In genomic region chr4:135493691-135494520, GRCm38 (mm10) we compare ENCODE assay signal across 8 mouse cellular contexts. TPM values are rescaled to one million over a fixed set of nuclear protein-coding genes. Genes with fewer than 3 reads are reported as not detected.
DNase-seq lines count a peak whose midpoint lies in the region; ATAC-seq and TF ChIP-seq lines count a peak whose summit lies in the region.

No protein-coding gene starts in this region.

- peak overlapping the region; percentile 71 for H3K4me2 ChIP-seq in midbrain, embryonic 16.5 days (ENCODE audit: low read length)
- peak overlapping the region; percentile 95 for H3K4me2 ChIP-seq in stomach, postnatal 0 days (replicated peaks; ENCODE audit: low read depth)

- peak overlapping the region; percentile 80 for H3K4me3 ChIP-seq in liver, adult 2 months (ENCODE audit: insufficient read depth, low read depth, low read length)
- H3K4me3 ChIP-seq in midbrain, embryonic 16.5 days (ENCODE audit: low read depth, low read length): peak overlapping the region; percentile 59
- H3K4me3 ChIP-seq in stomach, postnatal 0 days (ENCODE audit: low read depth, low read length): peak overlapping the region; percentile 63

- peak; percentile 45 for DNase-seq in ovary, postnatal 36 days (ENCODE audit: low spot score)
- DNase-seq in ovary, postnatal 14 days (ENCODE audit: low spot score): no peak
- DNase-seq in cerebellum, postnatal 14 days: peak; percentile 71 to 74
- DNase-seq in heart, adult 8-10 months (ENCODE audit: low spot score): peak; percentile 21
- DNase-seq in kidney, adult 8-10 months: peak; percentile 36 to 42
- peak; percentile 63 for DNase-seq in liver, adult 2 months (ENCODE audit: extremely low read depth, low read depth, low spot score)
- DNase-seq in stomach, postnatal 0 days (ENCODE audit: low spot score): peak; percentile 72

- peaks cover 6% of the 10 kb centered on the region; the same call in 1 of the 2 replicates for H3K4me1 ChIP-seq in liver, adult 2 months (ENCODE audit: control insufficient read depth, insufficient read depth, low read length)
- peaks cover 16% of the 10 kb centered on the region for H3K4me1 ChIP-seq in midbrain, embryonic 16.5 days (ENCODE audit: control insufficient read depth, insufficient read depth, low read length)
- no peaks in the 10 kb centered on the region for H3K4me1 ChIP-seq in stomach, postnatal 0 days (replicated peaks; ENCODE audit: control insufficient read depth, insufficient read depth)

- H3K79me2 ChIP-seq in liver, adult 2 months (ENCODE audit: control insufficient read depth, insufficient read depth, low read length): no peaks in the 10 kb centered on the region

- TF ChIP-seq EP300 in stomach, postnatal 0 days (optimal IDR thresholded peaks at IDR 0.05): no peak

- H3K27me3 ChIP-seq in liver, adult 2 months (ENCODE audit: control insufficient read depth, insufficient read depth, low read length): no peaks in the 10 kb centered on the region
- no peaks in the 10 kb centered on the region for H3K27me3 ChIP-seq in midbrain, embryonic 16.5 days (ENCODE audit: control insufficient read depth, insufficient read depth, low read depth, low read length)
- H3K27me3 ChIP-seq in stomach, postnatal 0 days (ENCODE audit: control insufficient read depth, insufficient read depth, low read length): no peaks in the 10 kb centered on the region

- 2% methylated on average over 33 of the region's 33 CpGs for WGBS in liver, adult 2 months
- WGBS in midbrain, embryonic 16.5 days: under 1% methylated on average over 33 of the region's 33 CpGs
- under 1% methylated on average over 33 of the region's 33 CpGs for WGBS in stomach, postnatal 0 days

- no peaks in the 10 kb centered on the region for H3K9me3 ChIP-seq in midbrain, embryonic 16.5 days (replicated peaks; ENCODE audit: control insufficient read depth, low read length, poor library complexity, severe bottlenecking)
- no peaks in the 10 kb centered on the region for H3K9me3 ChIP-seq in stomach, postnatal 0 days (ENCODE audit: control insufficient read depth, low read length)

- TF ChIP-seq CTCF in liver, adult 2 months (IDR thresholded peaks at IDR 0.05; ENCODE audit: low read depth, low read length): peak; percentile 23; the same call in 1 of the 2 replicates
- peak; percentile 47 for TF ChIP-seq CTCF in stomach, postnatal 0 days (IDR thresholded peaks at IDR 0.05; ENCODE audit: low read depth)

- peak overlapping the region; percentile 39 for H3K9ac ChIP-seq in liver, adult 2 months (ENCODE audit: low read depth, low read length)
- H3K9ac ChIP-seq in midbrain, embryonic 16.5 days (ENCODE audit: low read depth, low read length): peak overlapping the region; percentile 51
- H3K9ac ChIP-seq in stomach, postnatal 0 days (ENCODE audit: low read length): peak overlapping the region; percentile 59

- TF ChIP-seq POLR2A in liver, adult 2 months (IDR thresholded peaks at IDR 0.05; ENCODE audit: extremely low read depth, insufficient read depth, low read length): 0 out of 2 replicates have a peak, but pooled peaks have one; percentile 7

- no peak overlapping the region for H3K27ac ChIP-seq in liver, adult 2 months (replicated peaks; ENCODE audit: insufficient read depth, low read depth, low read length)
- peak overlapping the region; percentile 68 for H3K27ac ChIP-seq in midbrain, embryonic 16.5 days (ENCODE audit: low read length)
- H3K27ac ChIP-seq in stomach, postnatal 0 days (replicated peaks): peak overlapping the region; percentile 78

- H3K36me3 ChIP-seq in liver, adult 2 months (ENCODE audit: control insufficient read depth, insufficient read depth, low read length): peaks cover 4% of the 10 kb centered on the region; the same call in 1 of the 2 replicates
- H3K36me3 ChIP-seq in midbrain, embryonic 16.5 days (ENCODE audit: control insufficient read depth, insufficient read depth, low read length): peaks cover 12% of the 10 kb centered on the region
- peaks cover 4% of the 10 kb centered on the region; the same call in 1 of the 2 replicates for H3K36me3 ChIP-seq in stomach, postnatal 0 days (ENCODE audit: control insufficient read depth, insufficient read depth, low read length)

- peak; percentile 34; the same call in 1 of the 2 replicates for ATAC-seq in midbrain, embryonic 16.5 days
- peak; percentile 69 for ATAC-seq in stomach, postnatal 0 days (ENCODE audit: low FRiP score, low TSS enrichment)

RNA-seq across cellular contexts. Expression of gene Stpg1, which starts 0.7 kb away (rescaled TPM):
- total RNA-seq in heart, adult 8-10 months (2022): under 1 TPM in 2 of 4 experiments, not detected in 2; 0.22 to 0.44 TPM
- not detected in 2 replicates for total RNA-seq in liver, adult 2 months (2014; rRNA removed)
- polyA plus RNA-seq in liver, adult 2 months (2012; rRNA removed): not detected in 2 replicates
- 0.20 and 1.1 TPM in 2 replicates for polyA plus RNA-seq in midbrain, embryonic 16.5 days (2015; fragmentation: Nextera tagmentation; extraction: Ambion mirVana)
- polyA plus RNA-seq in stomach, postnatal 0 days (2015; fragmentation: Nextera tagmentation; extraction: Ambion mirVana): 0.16 and 0.18 TPM in 2 replicates

RNA-seq across cellular contexts. Expression of gene Nipal3, which starts 0.9 kb away (rescaled TPM):
- 10 to 100 TPM; 42.2 to 55.4 (median 44.1) TPM for total RNA-seq in heart, adult 8-10 months (2022)
- 5.4 and 6.6 TPM in 2 replicates for total RNA-seq in liver, adult 2 months (2014; rRNA removed)
- polyA plus RNA-seq in liver, adult 2 months (2012; rRNA removed): 7.5 and 7.8 TPM in 2 replicates
- 10.8 and 11.2 TPM in 2 replicates for polyA plus RNA-seq in midbrain, embryonic 16.5 days (2015; fragmentation: Nextera tagmentation; extraction: Ambion mirVana)
- polyA plus RNA-seq in stomach, postnatal 0 days (2015; fragmentation: Nextera tagmentation; extraction: Ambion mirVana): 3.8 and 5.3 TPM in 2 replicates
